Mouse (Mus musculus): ENCODE measurements at regions not wholly inside any gene's neighbourhood (a gene's known extent, or its start where the extent isn't known, plus 50 kb on each side); places are given as distances from the start of the nearest gene placed in this dataset.

DNA sequence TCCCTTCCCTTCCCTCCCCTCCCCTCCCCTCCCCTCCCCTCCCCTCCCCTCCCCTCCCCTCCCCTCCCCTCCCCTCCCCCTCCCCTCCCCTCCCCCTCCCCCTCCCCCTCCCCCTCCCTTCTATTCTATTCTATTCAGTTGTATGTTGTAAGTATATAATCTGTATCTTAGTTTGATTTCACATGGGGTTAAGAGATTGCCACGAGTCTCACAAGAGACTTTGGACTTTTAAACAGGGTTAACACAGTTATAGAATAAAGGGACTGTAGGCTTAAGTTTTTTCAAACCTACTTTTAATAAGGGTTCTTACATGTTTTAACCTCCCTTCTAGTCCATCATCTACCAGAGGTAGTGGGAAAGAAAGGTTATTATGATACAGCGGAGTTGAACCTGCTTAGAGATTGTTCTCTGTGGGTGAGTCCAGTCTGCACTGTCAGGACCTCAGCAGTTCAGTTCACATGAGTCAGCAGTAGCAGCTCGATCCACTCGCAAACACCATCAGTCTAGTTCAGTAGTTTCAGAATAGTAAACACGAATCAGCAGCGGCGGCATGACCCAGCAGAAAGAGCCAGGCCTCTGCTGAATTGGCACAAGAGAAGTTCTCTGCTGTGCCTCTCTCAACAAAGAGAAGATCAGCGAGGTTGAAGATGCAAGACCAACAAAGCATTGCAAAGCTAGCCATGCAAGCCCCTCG is 116.8 kb upstream of the Shb start:
- TF ChIP-seq POLR2A (IDR thresholded peaks at IDR 0.05; ENCODE audit: extremely low read depth, insufficient read depth, low read length) = no peak
- TF ChIP-seq CTCF (IDR thresholded peaks at IDR 0.05; ENCODE audit: extremely low read depth, insufficient read depth, low read length) = no peak
